Mouse (Mus musculus): ENCODE measurements at regions not wholly inside any gene's neighbourhood (a gene's known extent, or its start where the extent isn't known, plus 50 kb on each side); places are given as distances from the start of the nearest gene placed in this dataset.
"Not testable (repeated sequence)": the region's sequence is repeated elsewhere in the genome, so short reads cannot be mapped to it uniquely, and the experiment has no call there.

DNA sequence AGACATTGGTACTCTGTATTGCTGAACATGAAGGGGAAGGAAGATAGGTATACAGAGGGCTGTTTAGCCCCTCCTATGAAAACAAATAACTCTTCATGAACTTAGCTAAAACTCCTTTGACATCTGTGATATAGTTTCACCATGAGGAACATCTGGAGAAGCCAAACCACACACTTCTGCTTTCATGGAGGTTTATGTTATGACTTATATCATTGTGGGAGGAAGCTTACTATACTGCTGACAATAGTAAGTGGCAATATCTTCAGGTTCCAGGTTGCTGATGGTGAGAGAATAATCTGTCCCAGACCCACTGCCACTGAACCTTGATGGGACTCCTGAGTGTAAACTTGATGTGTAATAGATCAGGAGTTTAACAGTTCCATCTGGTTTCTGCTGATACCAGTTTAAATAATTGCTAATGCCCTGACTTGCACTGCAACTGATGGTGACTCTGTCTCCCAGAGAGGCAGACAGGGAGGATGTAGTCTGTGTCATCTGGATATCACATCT is 1168.8 kb upstream of the Tacstd2 start:
- H3K27me3 ChIP-seq (ENCODE audit: control insufficient read depth, insufficient read depth, low read depth, low read length); H3K4me1 ChIP-seq (ENCODE audit: control insufficient read depth, insufficient read depth, low read length); H3K27ac ChIP-seq (ENCODE audit: low read length); H3K36me3 ChIP-seq (ENCODE audit: control insufficient read depth, insufficient read depth, low read length); ATAC-seq; H3K4me3 ChIP-seq (ENCODE audit: low read depth, low read length); H3K9ac ChIP-seq (ENCODE audit: low read depth, low read length); H3K9me3 ChIP-seq (replicated peaks; ENCODE audit: control insufficient read depth, low read length, poor library complexity, severe bottlenecking); H3K4me2 ChIP-seq (ENCODE audit: low read length): not testable (repeated sequence)

DNA sequence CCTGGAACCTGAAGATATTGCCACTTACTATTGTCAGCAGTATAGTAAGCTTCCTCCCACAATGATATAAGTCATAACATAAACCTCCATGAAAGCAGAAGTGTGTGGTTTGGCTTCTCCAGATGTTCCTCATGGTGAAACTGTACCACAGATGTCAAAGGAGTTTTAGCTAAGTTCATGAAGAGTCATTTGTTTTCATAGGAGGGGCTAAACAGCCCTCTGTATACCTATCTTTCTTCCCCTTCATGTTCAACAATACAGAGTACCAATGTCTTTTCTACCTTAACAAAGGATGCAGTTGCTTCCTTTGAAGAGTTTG is 1145.2 kb upstream of the Tacstd2 start:
- not testable (repeated sequence) for ATAC-seq; H3K27ac ChIP-seq (ENCODE audit: low read length); H3K27me3 ChIP-seq (ENCODE audit: control insufficient read depth, insufficient read depth, low read depth, low read length); H3K36me3 ChIP-seq (ENCODE audit: control insufficient read depth, insufficient read depth, low read length); H3K9ac ChIP-seq (ENCODE audit: low read depth, low read length); H3K4me2 ChIP-seq (ENCODE audit: low read length); H3K4me3 ChIP-seq (ENCODE audit: low read depth, low read length); H3K9me3 ChIP-seq (replicated peaks; ENCODE audit: control insufficient read depth, low read length, poor library complexity, severe bottlenecking); H3K4me1 ChIP-seq (ENCODE audit: control insufficient read depth, insufficient read depth, low read length)

DNA sequence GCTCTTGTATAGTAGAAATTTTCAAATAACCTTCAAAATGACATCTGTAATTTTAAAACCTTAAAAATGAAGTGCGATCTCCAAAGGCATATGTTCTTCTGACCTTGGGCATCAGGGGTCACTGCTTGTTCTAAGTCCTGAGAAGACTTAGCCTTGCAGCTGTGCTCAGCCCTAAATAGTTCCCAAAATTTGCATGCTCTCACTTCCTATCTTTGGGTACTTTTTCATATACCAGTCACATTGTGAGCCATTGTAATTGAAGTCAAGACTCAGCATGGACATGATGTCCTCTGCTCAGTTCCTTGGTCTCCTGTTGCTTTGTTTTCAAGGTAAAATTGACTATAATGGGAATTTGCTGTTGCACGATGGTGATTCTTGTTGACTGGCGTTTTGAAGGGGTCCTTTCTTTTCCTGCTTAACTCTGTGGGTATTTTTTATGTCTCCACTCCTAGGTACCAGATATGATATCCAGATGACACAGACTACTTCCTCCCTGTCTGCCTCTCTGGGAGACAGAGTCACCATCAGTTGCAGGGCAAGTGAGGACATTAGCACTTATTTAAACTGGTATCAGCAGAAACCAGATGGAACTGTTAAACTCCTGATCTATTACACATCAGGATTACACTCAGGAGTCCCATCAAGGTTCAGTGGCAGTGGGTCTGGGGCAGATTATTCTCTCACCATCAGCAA is 1144.6 kb upstream of the Tacstd2 start:
- Histone ChIP-seq H3K36me3 (ENCODE audit: control insufficient read depth, insufficient read depth, low read length) (no peaks in the 10 kb centered on the region), H3K9me3 (replicated peaks; ENCODE audit: control insufficient read depth, low read length, poor library complexity, severe bottlenecking) (no peaks in the 10 kb centered on the region), H3K9ac (ENCODE audit: low read depth, low read length) (no peak overlapping the region), H3K4me2 (ENCODE audit: low read length) (no peak overlapping the region), H3K27ac (ENCODE audit: low read length) (no peak overlapping the region), H3K27me3 (ENCODE audit: control insufficient read depth, insufficient read depth, low read depth, low read length) (no peaks in the 10 kb centered on the region), H3K4me1 (ENCODE audit: control insufficient read depth, insufficient read depth, low read length) (no peaks in the 10 kb centered on the region), H3K4me3 (ENCODE audit: low read depth, low read length) (no peak overlapping the region)
- ATAC-seq = no peak
- WGBS = 71% methylated on average over 3 of the region's 3 CpGs

DNA sequence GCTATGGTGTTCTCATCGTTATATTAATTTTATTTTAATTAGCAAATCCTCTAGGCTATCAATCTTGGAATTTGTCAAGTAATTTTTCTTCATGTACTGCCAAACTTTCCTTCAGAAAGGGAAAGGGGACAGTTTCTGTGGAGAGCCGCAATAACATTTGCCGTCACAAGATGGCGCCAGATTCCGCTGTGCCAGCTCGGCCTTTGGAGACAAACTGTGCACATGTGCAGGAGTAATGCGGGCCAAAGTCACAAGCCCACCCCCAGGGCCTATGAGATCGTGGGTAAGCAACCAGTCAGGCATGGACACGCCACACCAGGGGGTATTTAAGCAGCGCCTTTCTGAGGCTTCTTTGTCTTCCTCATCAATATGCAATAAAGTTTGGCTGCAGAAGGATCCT is 1132.8 kb upstream of the Tacstd2 start:
- WGBS = 1% methylated on average over 10 of the region's 10 CpGs
- H3K36me3 ChIP-seq (ENCODE audit: control insufficient read depth, insufficient read depth, low read length); H3K4me1 ChIP-seq (ENCODE audit: control insufficient read depth, insufficient read depth, low read length); H3K27me3 ChIP-seq (ENCODE audit: control insufficient read depth, insufficient read depth, low read depth, low read length); H3K27ac ChIP-seq (ENCODE audit: low read length); H3K9me3 ChIP-seq (replicated peaks; ENCODE audit: control insufficient read depth, low read length, poor library complexity, severe bottlenecking); H3K4me3 ChIP-seq (ENCODE audit: low read depth, low read length): not testable (repeated sequence)
- peak; percentile 73 for ATAC-seq
- H3K4me2 ChIP-seq (ENCODE audit: low read length) = peak overlapping the region; percentile 46
- H3K9ac ChIP-seq (ENCODE audit: low read depth, low read length) = peak overlapping the region; percentile 30; the same call in 1 of the 2 replicates

DNA sequence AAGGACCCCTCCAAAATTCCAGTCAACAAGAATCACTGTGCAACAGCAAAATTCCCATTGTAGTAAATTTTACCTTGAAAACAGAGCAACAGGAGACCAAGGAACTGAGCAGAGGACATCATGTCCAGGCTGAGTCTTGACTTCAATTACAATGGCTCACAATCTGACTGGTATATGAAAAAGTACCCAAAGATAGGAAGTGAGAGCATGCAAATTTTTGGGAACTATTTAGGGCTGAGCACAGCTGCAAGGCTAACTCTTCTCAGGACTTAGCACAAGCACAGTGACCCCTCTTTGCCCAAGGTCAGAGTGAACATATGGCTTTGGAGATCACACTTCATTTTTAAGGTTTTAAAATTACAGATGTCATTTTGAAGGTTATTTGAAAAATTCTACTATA is 1096.7 kb upstream of the Tacstd2 start:
- not testable (repeated sequence) for H3K9me3 ChIP-seq (replicated peaks; ENCODE audit: control insufficient read depth, low read length, poor library complexity, severe bottlenecking); ATAC-seq; H3K4me1 ChIP-seq (ENCODE audit: control insufficient read depth, insufficient read depth, low read length); H3K36me3 ChIP-seq (ENCODE audit: control insufficient read depth, insufficient read depth, low read length); H3K4me3 ChIP-seq (ENCODE audit: low read depth, low read length); H3K27me3 ChIP-seq (ENCODE audit: control insufficient read depth, insufficient read depth, low read depth, low read length); H3K27ac ChIP-seq (ENCODE audit: low read length); H3K4me2 ChIP-seq (ENCODE audit: low read length); H3K9ac ChIP-seq (ENCODE audit: low read depth, low read length)

DNA sequence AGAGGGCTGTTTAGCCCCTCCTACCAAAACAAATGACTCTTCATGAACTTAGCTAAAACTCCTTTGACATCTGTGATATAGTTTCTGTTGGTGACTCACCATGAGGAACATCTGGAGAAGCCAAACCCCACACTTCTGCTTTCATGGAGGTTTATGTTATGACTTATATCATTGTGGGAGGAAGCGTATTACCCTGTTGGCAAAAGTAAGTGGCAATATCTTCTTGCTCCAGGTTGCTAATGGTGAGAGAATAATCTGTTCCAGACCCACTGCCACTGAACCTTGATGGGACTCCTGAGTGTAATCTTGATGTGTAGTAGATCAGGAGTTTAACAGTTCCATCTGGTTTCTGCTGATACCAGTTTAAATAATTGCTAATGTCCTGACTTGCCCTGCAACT is 1096.2 kb upstream of the Tacstd2 start:
- no peaks in the 10 kb centered on the region for H3K27me3 ChIP-seq (ENCODE audit: control insufficient read depth, insufficient read depth, low read depth, low read length)
- no peaks in the 10 kb centered on the region for H3K4me1 ChIP-seq (ENCODE audit: control insufficient read depth, insufficient read depth, low read length)
- no peaks in the 10 kb centered on the region for H3K9me3 ChIP-seq (replicated peaks; ENCODE audit: control insufficient read depth, low read length, poor library complexity, severe bottlenecking)
- H3K4me3 ChIP-seq (ENCODE audit: low read depth, low read length) = no peak overlapping the region
- no peak overlapping the region for H3K27ac ChIP-seq (ENCODE audit: low read length)
- no peak overlapping the region for H3K9ac ChIP-seq (ENCODE audit: low read depth, low read length)
- 78% methylated on average over 1 of the region's 1 CpGs for WGBS
- H3K36me3 ChIP-seq (ENCODE audit: control insufficient read depth, insufficient read depth, low read length) = no peaks in the 10 kb centered on the region
- ATAC-seq = no peak
- H3K4me2 ChIP-seq (ENCODE audit: low read length) = no peak overlapping the region

DNA sequence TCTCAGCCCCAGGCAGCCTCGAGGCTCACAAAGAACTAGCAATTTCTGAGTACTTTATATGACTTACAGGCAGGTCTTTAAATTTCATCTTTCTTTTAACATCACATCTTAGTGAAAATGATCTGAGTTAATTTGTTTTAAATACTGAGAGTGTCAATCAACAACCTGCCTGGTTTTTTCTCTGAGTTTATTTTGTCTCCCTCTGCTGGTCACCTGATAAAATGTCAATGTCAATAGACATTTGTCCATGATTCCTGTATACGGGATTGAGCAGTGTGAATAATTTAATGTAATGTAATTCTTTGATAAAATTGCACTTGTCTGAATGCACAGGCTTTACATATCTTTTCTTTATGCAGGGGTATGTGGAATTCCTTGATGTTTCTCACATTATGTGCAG is 1070.4 kb upstream of the Tacstd2 start:
- ATAC-seq = no peak
- Histone ChIP-seq H3K4me1 (ENCODE audit: control insufficient read depth, insufficient read depth, low read length) (no peaks in the 10 kb centered on the region), H3K9ac (ENCODE audit: low read depth, low read length) (no peak overlapping the region), H3K4me2 (ENCODE audit: low read length) (no peak overlapping the region), H3K27ac (ENCODE audit: low read length) (no peak overlapping the region), H3K27me3 (ENCODE audit: control insufficient read depth, insufficient read depth, low read depth, low read length) (no peaks in the 10 kb centered on the region), H3K36me3 (ENCODE audit: control insufficient read depth, insufficient read depth, low read length) (no peaks in the 10 kb centered on the region), H3K9me3 (replicated peaks; ENCODE audit: control insufficient read depth, low read length, poor library complexity, severe bottlenecking) (0 out of 2 replicates have a peak, but pooled peaks cover 3% of the 10 kb centered on the region), H3K4me3 (ENCODE audit: low read depth, low read length) (no peak overlapping the region)
- 73% methylated on average over 2 of the region's 2 CpGs for WGBS
